Mouse (Mus musculus) cerebellum, adult (tissue): ENCODE results near the gene Enox1.

ENCODE experiments used
- ATAC-seq: cut with Nextera tagmentation; 2 replicates; pipeline ENCODE4 v1.9.2; 2017; ENCODE audit warnings: mild to moderate bottlenecking, moderate library complexity, mixed read lengths; ENCODE audit not compliant: insufficient number of reproducible peaks, low FRiP score, low TSS enrichment

The Enox1 gene

DNA sequence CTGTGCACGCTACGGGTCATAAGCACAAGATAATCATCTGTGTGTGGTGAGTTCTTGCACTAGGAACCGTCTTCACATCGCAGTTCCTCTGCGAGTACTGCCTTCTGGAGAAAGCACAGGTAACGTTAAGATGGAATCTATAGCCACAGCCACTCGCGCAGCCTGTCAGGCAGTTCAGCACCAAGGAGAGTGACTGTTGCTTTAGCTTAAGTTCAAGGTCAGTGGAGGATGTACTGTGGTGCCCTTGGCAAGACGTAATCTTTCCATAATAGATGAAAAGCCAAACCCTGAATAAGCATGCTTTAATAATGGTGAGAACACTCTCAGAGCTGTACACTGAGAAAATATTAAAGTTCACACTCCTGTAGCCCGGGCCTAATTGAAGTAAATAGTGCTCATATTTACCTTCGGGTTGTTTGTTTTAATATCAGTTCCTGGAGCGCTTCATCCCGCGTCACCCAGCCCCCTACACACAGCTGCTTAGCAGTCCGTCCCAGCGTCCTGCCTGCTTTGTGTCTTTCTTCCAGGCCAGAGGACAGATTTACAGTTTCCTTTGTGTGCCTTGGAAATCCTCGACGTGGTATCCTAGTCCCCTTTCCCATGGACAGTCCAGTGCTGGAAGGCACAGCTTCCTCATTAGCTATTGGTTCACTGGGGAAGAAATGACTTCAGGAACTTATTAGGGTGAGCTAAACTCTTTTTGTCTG lies 38.9 kb downstream of the Enox1 start:
- ATAC-seq: no peak

- no peak for ATAC-seq
Measured at GRCm38 (mm10) chr14:77196246-77196645, 39.7 kb downstream of the Enox1 start.

DNA sequence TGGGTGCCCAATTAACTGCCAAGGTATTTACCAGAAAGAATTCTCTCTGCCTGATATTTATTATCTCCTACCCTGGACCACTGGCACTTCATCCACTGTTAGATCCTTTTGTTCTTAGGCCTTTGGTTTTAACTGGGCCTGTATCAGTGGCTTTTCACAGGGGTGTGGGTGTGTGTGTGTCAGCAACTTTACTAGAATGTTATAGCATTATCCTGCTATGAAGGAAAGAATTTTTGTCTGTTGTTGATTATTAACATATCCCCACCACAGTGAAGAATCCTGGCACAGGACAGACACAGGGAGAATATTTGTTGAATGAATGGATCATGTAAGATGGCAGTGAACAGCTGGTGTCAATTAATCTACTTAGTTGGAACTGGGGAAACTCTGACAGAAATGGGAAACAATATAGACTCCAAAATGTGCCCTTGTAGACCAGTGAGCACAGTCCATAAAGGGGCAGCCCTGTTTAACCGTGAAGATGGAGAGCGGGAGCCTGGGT lies 40.9 kb downstream of the Enox1 start:
- ATAC-seq: no peak

- no peak for ATAC-seq
Measured at GRCm38 (mm10) chr14:77210889-77211288, 54.3 kb downstream of the Enox1 start.

- ATAC-seq: no peak
Measured at GRCm38 (mm10) chr14:77213210-77213609, 56.6 kb downstream of the Enox1 start.

GRCm38 (mm10) chr14:77214848-77215247 lies 58.3 kb downstream of the Enox1 start:
- ATAC-seq: peak; percentile 49; the same call in 1 of the 2 replicates

- ATAC-seq: no peak
Measured at GRCm38 (mm10) chr14:77225346-77225745, 68.8 kb downstream of the Enox1 start.

DNA sequence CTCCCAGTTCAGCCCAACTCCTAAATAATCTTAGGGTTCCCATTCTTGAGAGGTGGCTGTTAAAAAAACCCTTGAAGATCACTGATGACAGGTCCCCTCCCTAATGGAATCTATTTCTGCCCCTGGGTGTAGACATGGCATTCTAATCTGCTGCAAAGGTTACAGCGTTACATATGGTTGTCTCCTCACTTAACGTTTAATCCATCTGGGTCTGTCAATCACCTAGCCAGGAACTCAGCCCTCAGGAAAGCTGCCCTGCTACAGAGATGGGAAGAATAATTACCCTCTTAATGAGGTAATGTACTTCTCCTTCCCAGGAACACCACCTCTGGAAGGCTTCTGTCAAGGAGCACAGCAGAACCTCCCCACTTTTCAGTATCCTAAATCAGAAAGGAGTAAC lies 82.2 kb downstream of the Enox1 start:
- no peak for ATAC-seq

DNA sequence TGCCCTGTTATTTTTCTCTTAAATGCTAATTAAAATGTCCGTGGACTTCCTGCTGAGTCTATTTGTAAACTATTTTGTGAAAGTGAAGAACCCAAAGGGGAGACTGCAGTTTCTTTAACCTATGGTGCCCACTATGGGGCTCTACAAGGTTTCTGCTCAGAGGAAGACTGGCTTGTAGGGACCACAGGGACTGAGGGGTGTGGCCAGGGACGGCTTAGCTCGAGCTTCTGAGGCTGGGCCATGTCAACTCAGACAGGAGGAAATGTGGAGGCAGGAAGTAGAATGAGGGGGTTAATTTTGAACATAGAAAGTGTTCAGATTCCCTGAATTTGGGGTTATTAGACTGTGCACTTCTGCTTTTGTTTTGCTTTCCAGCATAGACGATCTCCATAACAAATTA lies 82.8 kb downstream of the Enox1 start:
- no peak for ATAC-seq

GRCm38 (mm10) chr14:77246977-77247376 lies 90.4 kb downstream of the Enox1 start:
- ATAC-seq: no peak

DNA sequence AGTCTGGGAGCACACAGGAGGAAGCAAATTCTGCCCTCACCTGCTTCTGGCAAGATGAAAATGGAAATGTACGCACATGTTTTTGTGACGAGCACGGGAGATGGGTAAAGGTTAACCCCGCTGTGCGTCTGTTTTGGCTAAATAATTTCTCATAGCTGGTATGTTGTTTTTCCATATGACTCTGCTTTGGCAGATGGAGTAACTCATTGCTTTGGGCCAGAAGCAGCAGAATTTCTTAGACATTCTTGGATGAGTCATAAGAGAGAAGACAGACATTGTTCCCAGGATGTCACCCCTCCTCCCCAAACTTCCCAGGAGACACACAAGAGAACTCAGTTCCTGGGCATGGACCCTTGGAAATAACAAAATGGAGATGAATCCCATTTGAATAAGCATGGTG lies 91.9 kb downstream of the Enox1 start:
- 0 out of 2 replicates have a peak, but pooled peaks have one; percentile 22 for ATAC-seq

- ATAC-seq: no peak
Measured at GRCm38 (mm10) chr14:77248946-77249345, 92.4 kb downstream of the Enox1 start.

- ATAC-seq: peak; percentile 18; the same call in 1 of the 2 replicates
Measured at GRCm38 (mm10) chr14:77250652-77251238, 94.2 kb downstream of the Enox1 start.

- ATAC-seq: no peak
Measured at GRCm38 (mm10) chr14:77255201-77255600, 98.6 kb downstream of the Enox1 start.

GRCm38 (mm10) chr14:77255711-77256110 lies 99.1 kb downstream of the Enox1 start:
- ATAC-seq: no peak

DNA sequence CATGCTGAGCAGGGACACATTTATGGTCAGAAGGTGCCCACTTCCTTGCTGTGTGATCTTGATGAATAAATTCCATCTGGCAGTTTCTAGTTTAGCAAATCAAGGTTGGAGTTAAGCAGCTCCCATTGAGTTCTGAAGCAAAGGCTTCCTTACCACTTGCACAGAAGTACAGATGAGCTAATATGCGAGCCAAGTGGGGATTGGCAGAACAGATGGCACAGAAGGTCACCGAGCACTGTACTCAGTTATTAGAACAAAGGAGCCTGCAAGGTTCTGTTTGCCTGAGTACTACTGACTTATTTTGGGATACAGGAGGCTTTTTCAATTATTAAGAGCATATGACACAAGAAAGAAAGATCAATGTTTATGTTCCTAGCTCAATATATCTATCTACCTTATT lies 100.4 kb downstream of the Enox1 start:
- ATAC-seq: peak; percentile 87

- ATAC-seq: no peak
Measured at GRCm38 (mm10) chr14:77257461-77257860, 100.9 kb downstream of the Enox1 start.

DNA sequence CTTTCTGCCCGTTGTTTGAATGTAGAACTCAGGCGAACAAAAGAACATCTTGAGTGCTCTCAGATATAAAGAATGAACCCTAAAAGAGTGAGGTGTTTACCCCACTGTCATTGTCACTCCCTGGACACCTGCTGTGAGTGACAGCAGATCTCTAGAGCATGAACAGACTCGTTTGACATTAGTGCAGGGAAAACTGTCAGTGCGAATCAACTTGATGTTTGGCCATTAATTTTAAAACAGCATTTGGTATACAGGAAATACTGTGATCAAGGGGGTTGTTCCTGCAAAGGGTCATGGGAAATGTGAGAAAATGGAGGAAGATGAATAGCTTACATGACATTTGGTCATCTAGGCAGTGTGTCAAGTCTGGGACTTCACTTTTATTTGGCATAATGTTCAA lies 101.6 kb downstream of the Enox1 start:
- no peak for ATAC-seq

GRCm38 (mm10) chr14:77259686-77260085 lies 103.1 kb downstream of the Enox1 start:
- peak; percentile 32; the same call in 1 of the 2 replicates for ATAC-seq

GRCm38 (mm10) chr14:77260107-77260506 lies 103.5 kb downstream of the Enox1 start:
- no peak for ATAC-seq

- ATAC-seq: no peak
Measured at GRCm38 (mm10) chr14:77266805-77267771, 110.5 kb downstream of the Enox1 start.
